ENCODE assay signal across 11 mouse cellular contexts in genomic region chr13:21267541-21267940, GRCm38 (mm10). TPM values are rescaled to one million over a fixed set of nuclear protein-coding genes. Genes with fewer than 3 reads are reported as not detected.
DNase-seq lines count a peak whose midpoint lies in the region; ATAC-seq and TF ChIP-seq lines count a peak whose summit lies in the region.
"Had no signal": no experiment of that assay in that cellular context is flagged by ENCODE, and none has a peak within 500 bp of the region (broad histone marks: within the 10 kb centered on the region; RNA-seq: fewer than 3 reads in every experiment).

No protein-coding gene starts in this region.

- H3K4me2 ChIP-seq in neural tube, embryonic 11.5 days (ENCODE audit: low read depth): 0 out of 2 replicates have a peak overlapping the region, but pooled peaks have one; percentile 0
- H3K4me2 ChIP-seq in hindbrain, embryonic 16.5 days (ENCODE audit: low read length): peak overlapping the region; percentile 40

- H3K9ac ChIP-seq in heart, adult 2 months (ENCODE audit: low read depth, low read length): no peak overlapping the region
- H3K9ac ChIP-seq in neural tube, embryonic 11.5 days (ENCODE audit: low read length): no peak overlapping the region
- no peak overlapping the region for H3K9ac ChIP-seq in hindbrain, embryonic 16.5 days (ENCODE audit: low read depth, low read length)

- TF ChIP-seq POLR2A in heart, adult 2 months (IDR thresholded peaks at IDR 0.05; ENCODE audit: insufficient read depth, low read depth, low read length): no peak

- intact Hi-C loops in heart, adult 2 months (cut with DNase I): no loop called here

- H3K27me3 ChIP-seq in heart, embryonic 10.5 days (ENCODE audit: insufficient read depth, poor library complexity, severe bottlenecking): 0 out of 2 replicates have a peak, but pooled peaks cover 4% of the 10 kb centered on the region
- no peaks in the 10 kb centered on the region; the same call in 1 of the 2 replicates for H3K27me3 ChIP-seq in heart, adult 2 months (ENCODE audit: control insufficient read depth, insufficient read depth, low read length)
- no peaks in the 10 kb centered on the region for H3K27me3 ChIP-seq in neural tube, embryonic 11.5 days (ENCODE audit: control insufficient read depth, insufficient read depth, low read length)
- peaks cover 4% of the 10 kb centered on the region; the same call in 1 of the 2 replicates for H3K27me3 ChIP-seq in hindbrain, embryonic 16.5 days (replicated peaks; ENCODE audit: control insufficient read depth, insufficient read depth, low read length)

- TF ChIP-seq CTCF in heart, adult 2 months (IDR thresholded peaks at IDR 0.05): no peak

- peaks cover 3% of the 10 kb centered on the region; the same call in 1 of the 2 replicates for H3K4me1 ChIP-seq in heart, embryonic 10.5 days
- no peaks in the 10 kb centered on the region for H3K4me1 ChIP-seq in heart, adult 2 months (ENCODE audit: control insufficient read depth, insufficient read depth, low read length)
- no peaks in the 10 kb centered on the region for H3K4me1 ChIP-seq in neural tube, embryonic 11.5 days (ENCODE audit: control insufficient read depth, insufficient read depth, low read length)
- no peaks in the 10 kb centered on the region for H3K4me1 ChIP-seq in hindbrain, embryonic 16.5 days (ENCODE audit: control insufficient read depth, insufficient read depth, low read depth, low read length)

- H3K27ac ChIP-seq in heart, embryonic 10.5 days: no peak overlapping the region
- H3K27ac ChIP-seq in heart, adult 2 months: no peak overlapping the region
- no peak overlapping the region for H3K27ac ChIP-seq in neural tube, embryonic 11.5 days (ENCODE audit: low read depth, low read length)
- no peak overlapping the region for H3K27ac ChIP-seq in hindbrain, embryonic 16.5 days (ENCODE audit: low read depth, low read length)

- H3K4me3 ChIP-seq in heart, embryonic 10.5 days: peak overlapping the region; percentile 53
- no peak overlapping the region for H3K4me3 ChIP-seq in heart, adult 2 months
- H3K4me3 ChIP-seq in neural tube, embryonic 11.5 days (ENCODE audit: low read depth, low read length): no peak overlapping the region
- no peak overlapping the region for H3K4me3 ChIP-seq in hindbrain, embryonic 16.5 days (ENCODE audit: low read length)

- WGBS in heart, embryonic 10.5 days: 7% methylated on average over 4 of the region's 4 CpGs
- WGBS in heart, adult 2 months: 44% methylated on average over 4 of the region's 4 CpGs
- whole genome bisulfite sequencing in neural tube, embryonic 11.5 days: 5% methylated on average over 4 of the region's 4 CpGs
- 23% methylated on average over 4 of the region's 4 CpGs for whole genome bisulfite sequencing in hindbrain, embryonic 16.5 days

- no peak for ATAC-seq in neural tube, embryonic 11.5 days (ENCODE audit: insufficient read depth, low FRiP score, low TSS enrichment)
- ATAC-seq in hindbrain, embryonic 16.5 days: no peak
- ATAC-seq: lung, postnatal 0 days had no signal

- no peaks in the 10 kb centered on the region for H3K9me3 ChIP-seq in heart, embryonic 10.5 days
- H3K9me3 ChIP-seq in neural tube, embryonic 11.5 days (ENCODE audit: control insufficient read depth, low read length): no peaks in the 10 kb centered on the region
- no peaks in the 10 kb centered on the region for H3K9me3 ChIP-seq in hindbrain, embryonic 16.5 days (ENCODE audit: control insufficient read depth, low read length)

- H3K36me3 ChIP-seq in heart, embryonic 10.5 days: no peaks in the 10 kb centered on the region
- no peaks in the 10 kb centered on the region for H3K36me3 ChIP-seq in heart, adult 2 months (ENCODE audit: control insufficient read depth, insufficient read depth, low read length)
- no peaks in the 10 kb centered on the region for H3K36me3 ChIP-seq in neural tube, embryonic 11.5 days (ENCODE audit: control insufficient read depth, insufficient read depth, low read length)
- H3K36me3 ChIP-seq in hindbrain, embryonic 16.5 days (ENCODE audit: control insufficient read depth, insufficient read depth, low read length): no peaks in the 10 kb centered on the region

- no peak for TF ChIP-seq EP300 in heart, adult 2 months (IDR thresholded peaks at IDR 0.05; ENCODE audit: insufficient read depth, low read depth, low read length)

- DNase-seq in heart, embryonic 10.5 days (ENCODE audit: low spot score): no peak
- DNase-seq in heart, adult 2 months: no peak
- no peak for DNase-seq in neural tube, embryonic 11.5 days (ENCODE audit: low spot score)
- no peak for DNase-seq in neural tube, embryonic 10.5 days (ENCODE audit: extremely low spot score, low spot score)
- peak; percentile 70 for DNase-seq in yolk sac, embryonic 10.5 days (ENCODE audit: low spot score)
- no peak for DNase-seq in layer of hippocampus, adult 9-11 months
- no peak for DNase-seq in spleen, postnatal 14 days (ENCODE audit: low spot score in 2 of 2)
- DNase-seq: adrenal gland, adult 2 months; cerebellum, postnatal 36 days had no signal

- H3K79me2 ChIP-seq in heart, adult 2 months (replicated peaks; ENCODE audit: control insufficient read depth, insufficient read depth, low read length): no peaks in the 10 kb centered on the region

RNA-seq across cellular contexts. Expression of gene Gpx5, which starts 25.0 kb away (rescaled TPM):
- polyA plus RNA-seq in heart, embryonic 10.5 days (2016; fragmentation: Nextera tagmentation; extraction: Ambion mirVana): not detected in 2 replicates
- not detected for total RNA-seq in heart, adult 2 months (2021)
- not detected in 2 replicates for polyA plus RNA-seq in heart, adult 2 months (2012; rRNA removed)
- polyA plus RNA-seq in neural tube, embryonic 11.5 days (2014; fragmentation: Nextera tagmentation; extraction: Ambion mirVana): not detected in 2 replicates
- polyA plus RNA-seq in hindbrain, embryonic 16.5 days (2015; fragmentation: Nextera tagmentation; extraction: Ambion mirVana): not detected in 2 replicates
- total RNA-seq: adrenal gland, adult 2 months had no signal
- polyA plus RNA-seq: adrenal gland, adult 2 months; lung, postnatal 0 days had no signal

RNA-seq across cellular contexts. Expression of gene Gpx6, which starts 44.4 kb away (rescaled TPM):
- polyA plus RNA-seq in heart, embryonic 10.5 days (2016; fragmentation: Nextera tagmentation; extraction: Ambion mirVana): not detected in 2 replicates
- total RNA-seq in heart, adult 2 months (2021): not detected
- polyA plus RNA-seq in heart, adult 2 months (2012; rRNA removed): not detected in 2 replicates
- polyA plus RNA-seq in neural tube, embryonic 11.5 days (2014; fragmentation: Nextera tagmentation; extraction: Ambion mirVana): 0.30 TPM in 1 of 2 replicates, not detected in the other
- 0.26 and 0.64 TPM in 2 replicates for polyA plus RNA-seq in hindbrain, embryonic 16.5 days (2015; fragmentation: Nextera tagmentation; extraction: Ambion mirVana)
- total RNA-seq: adrenal gland, adult 2 months had no signal
- polyA plus RNA-seq: adrenal gland, adult 2 months had no signal
